Mouse (Mus musculus) spleen, postnatal 14 days (tissue): ENCODE measurements around the gene Ahdc1.

Source experiments
- DNase-seq, 2 experiments: peaks; one replicate each; pipeline ENCODE4 v3.0.0; 2021 to 2022; ENCODE audit warnings: low spot score in 2 of 2

Gene Ahdc1

GRCm38 (mm10) chr4:133039116-133039819 lies 28.2 kb downstream of the Ahdc1 start:
- no peak for DNase-seq

- no peak for DNase-seq
Observed at GRCm38 (mm10) chr4:133039832-133040231, 28.8 kb downstream of the Ahdc1 start.

- DNase-seq: no peak
Observed at GRCm38 (mm10) chr4:133040241-133040904, 29.3 kb downstream of the Ahdc1 start.

- no peak for DNase-seq
Observed at GRCm38 (mm10) chr4:133042244-133042643, 31.2 kb downstream of the Ahdc1 start.

GRCm38 (mm10) chr4:133042651-133043635 lies 31.9 kb downstream of the Ahdc1 start:
- no peak for DNase-seq

- no peak for DNase-seq
Observed at GRCm38 (mm10) chr4:133043798-133044646, 33.0 kb downstream of the Ahdc1 start.

- DNase-seq: no peak
Observed at GRCm38 (mm10) chr4:133044647-133045094, 33.6 kb downstream of the Ahdc1 start.

- DNase-seq: no peak
Observed at GRCm38 (mm10) chr4:133045771-133046474, 34.9 kb downstream of the Ahdc1 start.

GRCm38 (mm10) chr4:133046691-133047352 lies 35.8 kb downstream of the Ahdc1 start:
- no peak for DNase-seq

GRCm38 (mm10) chr4:133047353-133048105 lies 36.5 kb downstream of the Ahdc1 start:
- DNase-seq: no peak

- no peak for DNase-seq
Observed at GRCm38 (mm10) chr4:133049071-133049920, 38.2 kb downstream of the Ahdc1 start.

GRCm38 (mm10) chr4:133050196-133050836 lies 39.3 kb downstream of the Ahdc1 start:
- DNase-seq: no peak

GRCm38 (mm10) chr4:133050837-133051549 lies 39.9 kb downstream of the Ahdc1 start:
- no peak for DNase-seq

GRCm38 (mm10) chr4:133051550-133051865 lies 40.4 kb downstream of the Ahdc1 start:
- DNase-seq: no peak

- DNase-seq: no peak
Observed at GRCm38 (mm10) chr4:133052029-133052745, 41.1 kb downstream of the Ahdc1 start.

- no peak for DNase-seq
Observed at GRCm38 (mm10) chr4:133052995-133053572, 42.0 kb downstream of the Ahdc1 start.
